Mouse (Mus musculus) frontal cortex, postnatal 10 days (tissue): ENCODE results near the gene Ikzf1.

Experiments used
- DNase-seq, 2 experiments: peaks; one replicate each; pipeline ENCODE4 v3.0.0; 2022; ENCODE audit warnings: low spot score in 2 of 2, mixed read lengths in 1 of 2

Gene Ikzf1

DNA sequence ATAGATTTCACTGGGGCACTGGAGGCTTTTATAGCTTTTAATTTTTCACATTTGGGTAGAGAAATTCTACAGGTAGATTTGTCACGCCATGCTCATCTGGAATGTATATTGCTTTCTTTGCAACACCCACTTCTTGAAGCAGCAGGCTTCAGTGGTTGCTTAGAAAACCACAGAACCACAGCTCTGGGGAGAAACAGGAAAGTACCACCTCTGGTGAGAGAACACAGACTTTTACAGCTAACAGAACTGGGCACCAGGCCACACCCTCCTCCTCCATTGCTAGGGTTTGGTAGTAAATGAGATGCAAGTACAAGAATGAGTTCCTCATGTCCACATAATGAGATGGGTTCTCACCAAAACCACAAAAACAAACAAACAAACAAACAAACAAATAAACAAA is 81.3 kb downstream of the Ikzf1 start:
- DNase-seq = no peak

DNA sequence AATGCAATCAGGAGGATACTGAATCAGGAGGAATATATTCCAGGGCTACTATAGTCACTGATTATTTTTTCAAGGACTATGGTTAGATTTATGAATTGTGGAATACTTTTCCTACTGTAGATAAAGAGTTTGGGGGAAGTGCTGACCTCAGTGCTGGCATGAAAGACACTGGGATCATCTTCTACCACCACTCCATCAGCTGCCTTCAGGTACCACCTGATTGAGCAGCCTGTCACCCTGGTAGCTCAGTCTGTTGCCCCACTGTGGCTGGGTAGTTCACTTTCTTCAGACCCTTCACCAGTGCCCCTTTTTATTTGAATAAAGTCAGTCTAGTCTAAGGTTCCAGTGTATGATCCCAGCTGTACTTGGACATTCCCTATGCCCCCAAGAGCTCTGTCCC is 81.9 kb downstream of the Ikzf1 start:
- no peak for DNase-seq

DNA sequence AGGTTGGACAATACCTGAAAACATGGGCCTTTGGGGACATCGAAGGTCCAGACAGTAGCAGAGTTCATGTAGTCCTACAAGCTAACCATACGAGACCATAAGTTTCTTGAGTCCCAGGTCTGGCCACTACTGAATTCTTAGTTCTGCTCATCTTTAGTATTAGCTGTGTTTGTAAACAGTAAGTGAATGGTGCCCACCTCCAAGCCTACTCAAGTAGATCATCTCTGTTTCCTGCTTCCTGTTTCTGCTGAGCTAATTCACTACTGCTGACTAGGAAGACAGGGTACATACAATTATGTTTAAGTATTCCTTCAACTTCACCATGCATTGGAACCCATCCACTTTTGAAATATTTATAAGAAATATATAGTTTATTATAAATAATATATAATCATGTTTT is 83.3 kb downstream of the Ikzf1 start:
- no peak for DNase-seq

DNA sequence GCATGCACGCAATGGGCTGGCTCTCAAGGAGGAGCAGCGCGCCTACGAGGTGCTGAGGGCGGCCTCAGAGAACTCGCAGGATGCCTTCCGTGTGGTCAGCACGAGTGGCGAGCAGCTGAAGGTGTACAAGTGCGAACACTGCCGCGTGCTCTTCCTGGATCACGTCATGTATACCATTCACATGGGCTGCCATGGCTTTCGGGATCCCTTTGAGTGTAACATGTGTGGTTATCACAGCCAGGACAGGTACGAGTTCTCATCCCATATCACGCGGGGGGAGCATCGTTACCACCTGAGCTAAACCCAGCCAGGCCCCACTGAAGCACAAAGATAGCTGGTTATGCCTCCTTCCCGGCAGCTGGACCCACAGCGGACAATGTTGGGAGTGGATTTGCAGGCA is 84.5 kb downstream of the Ikzf1 start:
- DNase-seq = no peak

DNA sequence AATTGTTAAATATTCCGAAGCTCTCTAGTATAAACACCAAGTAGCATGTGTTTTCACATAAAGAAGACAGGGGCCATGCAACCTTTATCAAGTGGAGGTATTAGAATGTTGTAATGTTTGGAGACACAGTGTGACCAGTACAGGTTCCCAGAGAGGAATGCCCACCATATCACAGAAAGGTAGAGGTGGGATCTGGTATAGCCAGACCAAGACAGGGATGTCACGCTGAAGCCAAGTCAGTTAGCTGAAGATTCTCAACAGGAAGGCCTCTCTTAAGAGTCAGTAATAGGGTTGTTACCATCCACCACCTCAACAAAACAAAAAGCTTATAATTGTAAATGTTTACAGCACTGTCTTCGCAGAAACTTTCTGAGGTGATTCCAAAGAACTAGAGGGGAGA is 85.9 kb downstream of the Ikzf1 start:
- no peak for DNase-seq

DNA sequence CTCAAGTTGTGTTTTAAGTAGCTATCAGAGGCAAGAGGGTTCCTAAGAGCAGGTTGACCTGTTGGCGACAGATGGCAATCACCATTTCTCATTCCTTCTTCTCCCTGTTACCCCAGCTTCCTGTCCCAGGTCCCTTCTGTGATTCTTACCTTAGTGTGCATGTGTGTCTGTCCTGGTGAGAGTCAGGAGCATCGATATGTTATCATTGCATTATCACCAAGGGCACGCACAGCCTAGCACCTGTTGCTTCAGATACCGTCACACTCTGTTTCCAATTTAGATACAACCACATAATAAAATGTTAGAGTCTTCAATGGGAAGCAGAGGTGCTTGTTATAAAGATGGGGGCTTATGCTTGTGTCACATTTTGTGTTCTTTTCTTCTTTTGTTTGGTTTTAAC is 87.4 kb downstream of the Ikzf1 start:
- no peak for DNase-seq

DNA sequence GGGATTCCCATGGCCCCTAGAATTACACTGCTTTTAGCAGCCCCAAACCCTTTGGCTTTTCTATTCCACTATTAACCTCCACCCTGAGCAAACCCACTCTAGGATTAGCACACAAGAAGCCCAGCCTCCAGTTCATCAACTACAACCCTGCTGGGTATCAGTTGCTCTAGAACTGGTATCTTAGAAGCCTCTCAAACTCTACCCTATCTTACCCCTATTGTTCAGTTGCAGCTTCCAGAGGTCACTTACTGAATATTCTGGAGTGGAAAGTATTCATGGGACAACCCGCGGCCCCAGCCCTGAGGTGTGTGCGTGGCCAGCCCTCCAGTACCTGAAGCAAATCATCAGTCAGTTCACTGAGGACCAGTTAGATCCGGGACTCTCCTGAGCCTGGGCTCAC is 89.6 kb downstream of the Ikzf1 start:
- DNase-seq = no peak

DNA sequence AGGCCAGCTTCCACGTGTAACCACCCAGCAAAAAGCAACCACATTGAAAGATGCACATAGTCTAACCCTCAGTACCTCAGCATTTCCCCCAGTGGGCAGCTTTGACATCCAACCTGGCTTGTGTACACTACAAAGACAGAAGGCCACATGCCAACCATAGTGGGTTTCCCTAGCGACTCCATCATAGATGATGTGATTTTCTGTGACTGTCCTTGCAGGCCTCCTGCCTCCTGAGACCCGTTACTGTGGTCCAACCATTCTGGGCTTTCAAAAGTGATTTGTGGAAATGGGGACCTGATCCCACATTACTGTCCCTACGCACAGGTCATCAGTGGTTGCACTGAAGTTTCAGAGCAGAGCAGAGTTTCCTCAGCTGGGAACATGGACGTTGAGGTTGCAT is 90.1 kb downstream of the Ikzf1 start:
- no peak for DNase-seq

DNA sequence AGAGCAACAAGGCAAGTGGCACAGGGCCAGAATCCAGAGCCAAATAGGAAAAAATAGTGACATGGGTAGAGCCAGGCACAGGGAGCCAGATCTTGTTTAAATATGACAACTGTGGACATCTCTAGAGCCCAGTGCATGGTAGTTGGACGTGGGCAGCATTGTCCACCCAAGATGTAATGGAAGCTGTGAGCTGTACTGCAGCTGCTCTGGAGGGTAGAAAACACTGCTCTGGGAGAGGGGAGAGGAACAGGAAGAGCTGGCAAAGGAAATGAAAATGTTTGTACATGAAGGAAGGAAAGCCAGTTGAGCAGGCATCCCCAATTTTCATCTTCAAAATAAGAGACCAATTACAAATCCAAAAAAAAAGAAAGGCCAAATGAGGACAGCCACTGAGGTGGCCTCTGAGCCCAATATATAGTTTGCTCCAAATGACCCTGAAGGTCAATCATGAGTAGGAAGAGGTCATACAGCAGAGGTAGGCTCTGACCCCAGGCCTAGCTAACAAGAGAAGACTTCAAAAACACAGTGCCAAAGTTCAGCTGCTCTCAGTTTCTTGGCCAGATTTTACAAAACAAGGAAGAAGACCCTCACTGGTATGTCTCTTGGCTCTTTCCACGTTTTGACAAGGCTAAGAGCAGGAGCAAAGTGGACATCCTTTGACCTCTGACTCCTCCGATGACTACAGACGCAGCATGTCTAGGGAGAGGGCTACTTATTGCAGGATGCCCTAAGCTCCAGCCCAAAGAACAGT is 91.4 kb downstream of the Ikzf1 start:
- DNase-seq = no peak

DNA sequence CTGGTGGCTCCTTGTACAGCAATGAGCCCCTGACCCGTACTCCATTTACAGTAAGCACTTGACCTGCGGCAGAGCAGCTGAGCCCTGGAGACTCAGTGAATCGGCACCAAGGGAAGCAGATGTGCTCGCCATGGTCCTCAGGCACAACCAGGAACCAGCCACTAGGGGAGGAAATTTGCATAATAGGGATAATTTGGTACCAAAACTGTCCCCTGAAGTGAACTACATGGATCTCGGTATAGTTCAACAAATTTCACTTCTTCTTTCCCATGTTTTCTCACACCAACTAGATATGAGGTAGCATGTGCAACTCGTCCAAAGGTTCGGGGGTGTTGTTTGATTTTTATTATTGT is 92.0 kb downstream of the Ikzf1 start:
- DNase-seq = no peak

DNA sequence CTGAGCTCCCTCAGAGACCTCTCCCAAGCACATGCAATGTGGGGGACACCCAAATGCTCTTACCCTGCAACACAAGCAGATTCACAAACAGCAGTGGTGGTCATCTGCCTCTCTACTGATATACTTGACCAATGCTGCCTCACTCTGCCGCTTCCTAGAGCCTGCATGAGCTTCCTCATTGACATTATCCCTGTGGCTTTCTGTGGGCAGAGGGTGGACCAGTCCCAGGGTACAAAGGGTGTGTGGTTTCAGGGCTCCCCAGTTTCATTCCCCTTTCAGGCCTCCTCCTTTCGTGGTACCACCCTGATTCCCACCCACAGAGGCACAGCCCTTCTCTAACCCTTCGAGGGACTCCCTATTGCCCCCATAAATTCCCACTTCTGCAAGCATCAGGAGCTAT is 92.4 kb downstream of the Ikzf1 start:
- DNase-seq = no peak

DNA sequence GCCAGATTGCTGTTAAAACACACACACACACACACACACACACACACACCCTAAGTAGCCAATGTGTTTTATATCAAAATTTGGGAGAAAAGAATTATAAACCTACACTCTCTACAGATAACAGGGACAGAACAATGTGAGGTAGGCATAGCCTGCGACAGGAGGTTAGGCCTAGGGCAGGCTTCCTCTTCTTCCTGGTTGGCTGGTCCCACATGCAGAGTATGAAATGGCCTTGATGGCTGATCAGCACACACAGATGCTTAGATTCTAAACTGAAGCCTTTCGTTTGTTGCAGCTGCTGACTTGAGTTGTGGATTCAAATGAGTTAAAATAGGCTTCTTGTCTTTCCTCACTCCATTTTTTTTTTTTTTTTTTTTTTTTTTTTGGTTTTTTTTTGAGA is 93.0 kb downstream of the Ikzf1 start:
- no peak for DNase-seq

DNA sequence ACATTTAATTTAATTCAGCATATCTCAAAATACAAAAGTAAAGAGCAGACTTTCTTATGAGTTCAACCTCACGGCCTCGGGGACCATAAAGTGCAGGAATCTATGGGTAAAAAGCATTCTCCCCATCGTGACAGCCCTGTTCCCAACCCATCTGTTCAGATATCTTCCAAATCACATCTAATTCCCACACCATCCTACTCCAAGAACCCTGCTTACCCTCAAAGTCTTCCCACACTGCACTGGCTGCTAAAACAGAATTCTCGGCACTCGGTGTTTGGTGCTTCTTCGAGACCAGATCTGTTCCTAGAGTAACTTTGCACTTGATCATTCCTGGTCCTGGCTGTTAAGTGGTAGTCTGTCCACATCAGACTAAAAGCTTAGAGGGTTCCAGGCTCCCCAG is 93.5 kb downstream of the Ikzf1 start:
- DNase-seq = no peak

DNA sequence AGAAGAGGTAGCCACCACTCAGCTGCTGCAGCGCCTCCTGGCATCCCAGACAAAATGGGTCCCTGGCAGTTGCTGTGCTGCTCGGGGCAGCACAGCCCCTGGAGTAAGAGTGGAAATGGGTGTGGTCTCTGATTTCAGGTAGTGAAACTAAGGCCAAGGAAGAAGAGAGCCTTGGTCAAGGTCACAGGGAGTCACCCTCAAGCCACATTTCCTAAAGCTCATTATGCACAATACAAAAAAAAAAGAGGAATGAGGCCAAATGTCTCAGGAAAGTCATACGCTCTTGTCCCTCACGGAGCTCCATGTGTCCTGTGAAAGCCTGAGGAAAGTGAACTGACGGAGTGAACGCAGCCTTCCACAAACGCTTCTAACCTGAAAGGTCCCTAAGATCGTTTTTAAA is 96.9 kb downstream of the Ikzf1 start:
- DNase-seq = no peak

DNA sequence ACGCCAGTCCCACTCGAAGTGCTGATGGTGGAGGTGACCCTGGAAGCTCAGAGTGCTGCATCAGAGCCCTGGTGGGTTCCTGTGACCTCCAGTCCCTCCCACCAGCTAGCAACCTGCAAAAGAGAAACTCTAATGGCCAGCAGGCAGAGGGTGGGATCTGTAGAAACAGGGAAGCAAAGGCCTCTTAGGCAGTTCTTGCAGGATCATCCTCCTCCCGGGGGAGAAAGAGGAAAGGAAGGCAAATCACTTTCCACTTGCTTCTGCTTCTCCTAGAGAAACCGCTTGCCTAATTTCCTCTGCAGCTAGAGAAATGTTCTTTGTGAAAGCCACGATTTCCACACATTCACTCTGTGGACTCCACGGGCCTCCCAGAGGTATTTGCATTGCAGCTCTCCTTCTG is 100.7 kb downstream of the Ikzf1 start:
- no peak for DNase-seq

DNA sequence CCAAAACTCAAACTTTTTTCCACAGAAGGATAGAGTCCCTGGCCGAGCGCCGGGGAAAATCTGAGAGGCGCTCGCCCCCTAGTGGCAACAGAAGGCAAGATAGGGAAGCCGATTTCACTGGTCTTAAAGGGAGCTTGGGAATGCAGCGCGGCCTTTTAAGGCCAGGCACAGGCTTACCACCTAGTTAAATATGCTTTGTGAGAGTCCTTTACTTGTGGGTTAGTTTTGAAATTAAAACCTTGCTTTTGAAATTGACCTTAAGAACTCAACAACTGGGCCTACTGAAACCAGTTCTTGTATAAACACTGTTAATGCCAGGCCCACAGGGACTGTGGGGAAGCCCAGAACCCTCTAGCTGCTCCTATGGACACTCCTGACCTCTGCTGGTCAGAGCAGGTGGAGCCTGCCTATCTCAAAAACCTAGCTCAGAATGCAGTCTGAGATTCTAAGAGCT is 103.7 kb downstream of the Ikzf1 start:
- peak; percentile 23 to 71 for DNase-seq

DNA sequence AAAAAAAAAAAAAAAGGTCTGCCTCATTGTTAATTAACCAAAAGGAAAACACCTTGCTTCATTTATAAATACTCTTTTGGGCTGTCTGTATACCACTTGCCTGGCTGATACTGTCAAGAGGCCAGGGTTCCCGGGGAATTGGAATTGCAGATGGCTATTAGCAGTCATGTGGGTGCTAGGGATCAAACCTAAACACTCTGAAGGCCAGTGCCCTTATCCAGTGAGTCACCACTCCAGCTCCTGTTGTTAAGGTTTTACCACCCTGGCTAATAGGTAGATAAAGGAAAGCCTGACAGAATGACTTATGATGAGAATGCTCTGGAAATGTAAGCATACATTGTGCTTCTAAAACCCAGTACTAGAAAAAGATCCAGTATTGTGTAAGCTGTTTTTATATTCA is 109.8 kb downstream of the Ikzf1 start:
- no peak for DNase-seq

DNA sequence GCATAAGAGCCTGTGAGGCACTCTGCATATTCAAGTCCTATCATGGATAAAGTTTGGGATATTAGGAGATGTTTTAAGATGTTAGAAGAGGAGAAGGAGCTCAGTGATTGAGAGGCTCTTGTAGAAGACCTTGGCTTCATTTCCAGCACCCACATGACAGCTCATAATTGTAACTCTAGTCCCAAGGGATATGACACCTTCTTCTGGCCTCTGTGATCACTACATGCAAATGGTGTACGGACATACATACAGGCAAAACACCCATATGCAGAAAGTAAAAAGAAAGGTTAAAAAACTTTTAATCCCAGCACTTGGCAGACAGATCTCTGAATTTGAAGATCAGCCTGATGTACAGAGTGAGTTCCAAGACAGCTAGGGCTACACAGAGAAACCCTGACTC is 113.9 kb downstream of the Ikzf1 start:
- no peak for DNase-seq

DNA sequence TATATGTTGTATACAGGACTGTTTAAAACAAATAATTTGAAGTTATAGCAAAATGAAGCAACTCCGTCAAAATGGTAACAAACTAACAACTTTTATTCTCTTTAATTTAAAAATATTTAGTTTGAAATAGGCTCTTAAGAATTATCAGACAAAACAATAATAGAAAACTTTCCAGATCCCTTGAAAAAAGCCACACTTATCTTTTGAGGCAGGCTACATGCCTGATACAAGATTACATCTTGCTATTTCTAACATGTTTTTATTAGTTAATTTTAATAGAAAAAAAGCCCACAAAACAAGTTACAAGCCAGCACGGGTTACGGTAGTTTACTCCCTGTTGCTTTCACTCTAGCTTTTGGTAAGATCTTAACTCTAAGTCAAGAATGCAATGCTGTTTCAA is 115.5 kb downstream of the Ikzf1 start:
- no peak for DNase-seq

DNA sequence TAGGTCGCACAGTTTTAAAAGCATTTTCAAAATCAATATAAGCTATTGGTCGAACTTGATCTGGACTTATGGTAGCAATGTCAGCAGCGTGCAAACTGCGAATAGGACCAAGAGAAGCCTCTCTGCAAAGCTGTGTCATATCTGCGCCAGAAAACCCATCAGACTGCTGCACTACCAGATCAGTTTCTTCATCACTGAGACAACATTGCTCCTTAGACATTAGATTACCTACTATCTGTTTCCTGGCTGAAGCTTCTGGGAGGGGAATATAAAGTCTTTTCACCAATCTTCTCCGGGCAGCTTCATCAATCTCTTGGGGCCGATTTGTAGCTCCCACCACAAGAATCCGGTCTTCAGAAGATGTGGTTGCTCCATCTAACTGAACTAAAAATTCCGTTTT is 116.3 kb downstream of the Ikzf1 start:
- DNase-seq = no peak

DNA sequence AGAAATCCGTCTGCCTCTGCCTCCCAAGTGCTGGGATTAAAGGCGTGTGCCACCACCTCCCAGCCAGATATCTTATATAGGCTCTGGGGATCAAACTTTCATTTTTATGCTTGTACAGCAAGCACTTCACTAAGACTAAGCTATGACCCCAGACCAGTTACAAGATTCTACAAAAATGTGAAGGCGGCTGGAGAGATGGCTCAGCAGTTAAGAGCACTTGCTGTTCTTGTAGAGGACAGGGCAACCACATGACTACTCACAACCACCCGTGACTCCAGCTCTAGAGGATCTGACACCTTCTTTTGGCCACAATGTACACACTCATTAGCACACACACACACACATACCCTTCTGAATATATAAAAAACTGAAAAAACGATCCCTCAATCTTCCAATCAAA is 119.6 kb downstream of the Ikzf1 start:
- DNase-seq = no peak

DNA sequence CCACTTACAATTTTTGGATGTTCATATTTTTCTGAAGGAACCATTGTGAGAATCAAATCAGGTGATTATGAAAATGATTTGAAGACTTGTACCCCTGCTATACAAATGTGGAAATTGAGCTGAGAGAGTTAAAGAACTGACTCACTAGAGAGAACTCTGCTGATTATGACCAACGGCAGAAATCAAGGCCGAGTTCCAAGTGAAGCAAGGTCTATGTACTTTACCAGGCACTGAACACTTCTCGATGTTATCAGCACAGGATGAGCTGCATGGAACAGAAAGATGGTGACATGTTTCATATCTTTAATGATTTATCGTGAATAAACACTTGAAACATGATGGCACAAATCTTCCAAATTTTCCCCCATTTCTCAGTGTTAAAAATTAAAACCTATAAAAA is 121.1 kb downstream of the Ikzf1 start:
- no peak for DNase-seq

DNA sequence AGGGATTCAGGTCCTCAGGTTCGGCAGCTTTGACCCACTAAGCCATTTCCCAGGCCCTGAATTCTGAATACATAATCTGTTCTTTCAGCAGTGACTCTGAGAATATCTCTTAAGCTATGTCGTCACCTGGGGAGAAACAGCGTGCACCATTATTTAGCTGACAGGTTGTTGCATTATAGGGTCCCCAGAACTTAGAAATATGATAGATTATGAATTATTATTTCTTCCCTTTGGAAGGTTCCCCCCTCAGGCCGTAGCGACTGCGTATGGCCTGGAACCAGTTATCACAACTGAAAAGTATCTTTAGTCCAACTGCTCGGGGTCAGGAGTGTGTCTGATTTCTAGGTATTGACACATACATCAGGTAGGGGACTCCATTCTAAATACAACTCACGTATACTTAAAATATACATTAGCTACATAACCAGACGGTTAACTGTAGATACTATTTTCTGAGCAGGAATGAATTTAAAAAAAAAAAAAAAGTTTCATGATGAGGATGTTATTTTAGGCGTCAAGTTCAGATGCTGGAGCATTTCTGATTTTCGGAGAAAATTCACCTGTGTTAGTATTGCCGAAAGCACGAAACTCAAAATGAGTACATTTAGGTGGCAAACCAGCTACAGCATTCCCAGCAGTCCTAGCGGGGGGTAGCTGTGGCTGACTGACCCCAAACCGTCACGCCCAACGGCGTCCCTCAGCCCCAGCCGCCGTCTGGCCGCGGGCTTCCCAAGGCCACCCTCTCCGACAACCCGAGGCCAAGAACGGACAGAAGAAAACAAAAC is 123.4 kb downstream of the Ikzf1 start:
- no peak for DNase-seq
